Mouse (Mus musculus): ENCODE results near the gene Zfp950. TPM values are rescaled to one million over a fixed set of nuclear protein-coding genes. Genes with fewer than 3 reads are reported as not detected.

Gene Zfp950
- polyA plus RNA-seq, 1 experiment from 2014 or later: 28.6 TPM

DNA sequence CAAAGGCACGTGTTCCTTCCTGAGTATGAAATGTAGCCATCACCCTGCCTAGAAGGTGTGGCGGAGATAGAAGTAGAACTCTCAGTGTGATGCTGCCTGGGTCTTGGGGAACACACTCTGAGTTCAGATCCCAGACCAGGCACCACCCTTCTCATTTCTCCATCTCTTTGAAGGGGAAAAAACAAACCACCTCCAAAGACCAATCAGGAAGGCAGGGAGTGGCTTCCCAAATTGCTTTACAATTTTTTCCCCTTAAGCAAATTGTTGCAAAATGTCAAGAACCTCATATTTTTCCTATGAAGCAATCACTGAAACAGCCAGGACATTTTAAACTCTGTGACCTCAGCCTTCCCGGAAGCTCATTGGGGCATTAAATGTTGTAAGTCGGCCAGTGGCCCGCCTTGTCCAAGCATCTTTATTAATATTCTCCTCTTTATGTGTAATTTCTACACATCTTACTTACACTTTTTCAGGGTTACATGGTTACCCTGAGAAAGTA, 60.3 kb downstream of the Zfp950 start:
- Histone ChIP-seq H3K4me2 (ENCODE audit: low read depth) (no peak overlapping the region), H3K27ac (ENCODE audit: low read depth, low read length) (no peak overlapping the region), H3K36me3 (ENCODE audit: control insufficient read depth, insufficient read depth, low read length) (no peaks in the 10 kb centered on the region), H3K4me3 (ENCODE audit: low read depth, low read length) (no peak overlapping the region), H3K9ac (ENCODE audit: low read length) (no peak overlapping the region), H3K4me1 (ENCODE audit: control insufficient read depth, insufficient read depth, low read length) (no peaks in the 10 kb centered on the region), H3K27me3 (ENCODE audit: control insufficient read depth, insufficient read depth, low read length) (no peaks in the 10 kb centered on the region), H3K9me3 (ENCODE audit: control insufficient read depth, low read length) (no peaks in the 10 kb centered on the region)
- ATAC-seq (ENCODE audit: insufficient read depth, low FRiP score, low TSS enrichment) (no peak), DNase-seq (ENCODE audit: low spot score) (no peak)
- WGBS: 92% methylated on average over 5 of the region's 5 CpGs

DNA sequence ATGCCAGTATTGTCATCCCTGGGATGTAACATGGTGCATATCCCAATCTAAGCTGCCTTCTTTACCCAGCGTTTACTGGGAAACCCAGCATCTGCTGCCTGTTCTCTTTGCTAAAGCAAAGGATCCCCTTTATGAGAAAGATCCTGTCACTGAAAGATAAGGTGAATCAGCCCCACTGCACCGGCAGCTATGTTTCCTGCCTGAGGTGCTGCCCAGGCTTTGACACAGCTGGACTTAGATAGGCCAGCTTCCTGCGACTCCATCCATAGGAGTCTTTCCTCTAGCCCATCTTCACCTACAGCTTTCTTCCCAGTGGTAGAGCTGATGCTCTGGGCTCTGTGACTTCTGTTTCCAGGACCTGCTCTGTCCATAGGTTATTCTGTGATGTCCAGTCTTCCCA, 62.0 kb downstream of the Zfp950 start:
- H3K9ac ChIP-seq (ENCODE audit: low read length): no peak overlapping the region
- no peaks in the 10 kb centered on the region for H3K9me3 ChIP-seq (ENCODE audit: control insufficient read depth, low read length)
- no peaks in the 10 kb centered on the region for H3K36me3 ChIP-seq (ENCODE audit: control insufficient read depth, insufficient read depth, low read length)
- H3K27me3 ChIP-seq (ENCODE audit: control insufficient read depth, insufficient read depth, low read length): no peaks in the 10 kb centered on the region
- H3K4me2 ChIP-seq (ENCODE audit: low read depth): no peak overlapping the region
- H3K4me3 ChIP-seq (ENCODE audit: low read depth, low read length): no peak overlapping the region
- no peak overlapping the region for H3K27ac ChIP-seq (ENCODE audit: low read depth, low read length)
- no peak for ATAC-seq (ENCODE audit: insufficient read depth, low FRiP score, low TSS enrichment)
- DNase-seq (ENCODE audit: low spot score): no peak
- H3K4me1 ChIP-seq (ENCODE audit: control insufficient read depth, insufficient read depth, low read length): no peaks in the 10 kb centered on the region
- WGBS: 92% methylated on average over 3 of the region's 3 CpGs

- H3K4me3 ChIP-seq (ENCODE audit: low read depth, low read length): no peak overlapping the region
- no peaks in the 10 kb centered on the region for H3K36me3 ChIP-seq (ENCODE audit: control insufficient read depth, insufficient read depth, low read length)
- no peak overlapping the region for H3K27ac ChIP-seq (ENCODE audit: low read depth, low read length)
- no peaks in the 10 kb centered on the region for H3K4me1 ChIP-seq (ENCODE audit: control insufficient read depth, insufficient read depth, low read length)
- 100% methylated on average over 1 of the region's 1 CpGs for WGBS
- H3K9ac ChIP-seq (ENCODE audit: low read length): no peak overlapping the region
- H3K27me3 ChIP-seq (ENCODE audit: control insufficient read depth, insufficient read depth, low read length): no peaks in the 10 kb centered on the region
- H3K4me2 ChIP-seq (ENCODE audit: low read depth): no peak overlapping the region
- no peaks in the 10 kb centered on the region for H3K9me3 ChIP-seq (ENCODE audit: control insufficient read depth, low read length)
- DNase-seq (ENCODE audit: low spot score): no peak
- no peak for ATAC-seq (ENCODE audit: insufficient read depth, low FRiP score, low TSS enrichment)
Observed at GRCm38 (mm10) chr19:61065011-61065410, 75.6 kb downstream of the Zfp950 start.

GRCm38 (mm10) chr19:61064386-61064785, 76.3 kb downstream of the Zfp950 start:
- ATAC-seq (ENCODE audit: insufficient read depth, low FRiP score, low TSS enrichment): no peak
- Histone ChIP-seq H3K27ac (ENCODE audit: low read depth, low read length) (no peak overlapping the region), H3K36me3 (ENCODE audit: control insufficient read depth, insufficient read depth, low read length) (no peaks in the 10 kb centered on the region), H3K9me3 (ENCODE audit: control insufficient read depth, low read length) (no peaks in the 10 kb centered on the region), H3K4me3 (ENCODE audit: low read depth, low read length) (no peak overlapping the region), H3K4me1 (ENCODE audit: control insufficient read depth, insufficient read depth, low read length) (no peaks in the 10 kb centered on the region), H3K4me2 (ENCODE audit: low read depth) (no peak overlapping the region), H3K9ac (ENCODE audit: low read length) (no peak overlapping the region), H3K27me3 (ENCODE audit: control insufficient read depth, insufficient read depth, low read length) (no peaks in the 10 kb centered on the region)
- 100% methylated on average over 3 of the region's 3 CpGs for WGBS
- DNase-seq (ENCODE audit: low spot score): no peak

- no peak for DNase-seq (ENCODE audit: low spot score)
- H3K4me1 ChIP-seq (ENCODE audit: control insufficient read depth, insufficient read depth, low read length): no peaks in the 10 kb centered on the region
- WGBS: 28% methylated on average over 3 of the region's 3 CpGs
Observed at GRCm38 (mm10) chr19:61057581-61057980, 83.1 kb downstream of the Zfp950 start.

DNA sequence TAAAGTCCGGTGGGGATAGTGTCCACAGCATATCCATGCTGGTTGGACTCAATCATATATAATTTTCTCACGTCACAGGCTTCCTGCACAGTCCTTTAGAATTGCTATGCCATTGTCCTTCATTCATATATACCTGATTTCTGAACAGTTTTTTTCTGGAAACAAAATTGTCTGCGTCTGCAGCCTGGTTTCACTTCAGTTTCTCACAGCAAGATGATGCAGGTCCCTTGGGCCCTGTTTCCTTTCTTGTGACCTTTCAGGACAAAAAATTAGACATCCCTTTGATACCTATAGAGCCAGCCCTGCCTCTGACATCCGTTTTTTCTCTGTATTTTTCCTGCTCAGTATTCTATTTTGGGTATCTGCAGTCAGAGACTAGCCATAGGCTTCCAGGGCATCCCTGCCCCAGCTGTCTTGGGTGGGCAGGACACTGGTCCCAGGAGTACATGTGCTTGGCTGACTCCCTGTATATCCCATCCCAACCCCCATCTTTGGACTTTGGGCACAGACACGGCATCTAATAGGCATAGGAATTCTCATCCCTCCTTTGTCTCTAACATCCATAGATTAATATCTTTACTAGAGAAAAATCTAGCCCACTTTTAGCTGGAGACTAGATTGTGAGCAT, 83.7 kb downstream of the Zfp950 start:
- H3K4me1 ChIP-seq (ENCODE audit: control insufficient read depth, insufficient read depth, low read length): no peaks in the 10 kb centered on the region
- no peak overlapping the region for H3K9ac ChIP-seq (ENCODE audit: low read length)
- ATAC-seq (ENCODE audit: insufficient read depth, low FRiP score, low TSS enrichment) (no peak), DNase-seq (ENCODE audit: low spot score) (no peak)
- no peaks in the 10 kb centered on the region for H3K9me3 ChIP-seq (ENCODE audit: control insufficient read depth, low read length)
- H3K36me3 ChIP-seq (ENCODE audit: control insufficient read depth, insufficient read depth, low read length): no peaks in the 10 kb centered on the region
- H3K27me3 ChIP-seq (ENCODE audit: control insufficient read depth, insufficient read depth, low read length): no peaks in the 10 kb centered on the region
- H3K4me3 ChIP-seq (ENCODE audit: low read depth, low read length): no peak overlapping the region
- no peak overlapping the region for H3K27ac ChIP-seq (ENCODE audit: low read depth, low read length)
- WGBS: 71% methylated on average over 5 of the region's 5 CpGs
- H3K4me2 ChIP-seq (ENCODE audit: low read depth): no peak overlapping the region

More at GRCm38 (mm10) chr19:61057581-61057980, 83.1 kb downstream of the Zfp950 start:
- Histone ChIP-seq H3K4me3 (ENCODE audit: low read depth, low read length) (no peak overlapping the region), H3K4me2 (ENCODE audit: low read depth) (no peak overlapping the region), H3K9ac (ENCODE audit: low read length) (no peak overlapping the region), H3K27me3 (ENCODE audit: control insufficient read depth, insufficient read depth, low read length) (no peaks in the 10 kb centered on the region), H3K27ac (ENCODE audit: low read depth, low read length) (no peak overlapping the region), H3K36me3 (ENCODE audit: control insufficient read depth, insufficient read depth, low read length) (no peaks in the 10 kb centered on the region), H3K9me3 (ENCODE audit: control insufficient read depth, low read length) (no peaks in the 10 kb centered on the region)
- ATAC-seq (ENCODE audit: insufficient read depth, low FRiP score, low TSS enrichment): no peak

GRCm38 (mm10) chr19:61052786-61053185, 87.9 kb downstream of the Zfp950 start:
- H3K4me2 ChIP-seq (ENCODE audit: low read depth): no peak overlapping the region
- no peak overlapping the region for H3K27ac ChIP-seq (ENCODE audit: low read depth, low read length)
- H3K9ac ChIP-seq (ENCODE audit: low read length): no peak overlapping the region
- no peak for DNase-seq (ENCODE audit: low spot score)
- H3K36me3 ChIP-seq (ENCODE audit: control insufficient read depth, insufficient read depth, low read length): no peaks in the 10 kb centered on the region
- ATAC-seq (ENCODE audit: insufficient read depth, low FRiP score, low TSS enrichment): no peak
- no peaks in the 10 kb centered on the region for H3K4me1 ChIP-seq (ENCODE audit: control insufficient read depth, insufficient read depth, low read length)
- no peaks in the 10 kb centered on the region for H3K9me3 ChIP-seq (ENCODE audit: control insufficient read depth, low read length)
- H3K27me3 ChIP-seq (ENCODE audit: control insufficient read depth, insufficient read depth, low read length): no peaks in the 10 kb centered on the region
- no peak overlapping the region for H3K4me3 ChIP-seq (ENCODE audit: low read depth, low read length)

DNA sequence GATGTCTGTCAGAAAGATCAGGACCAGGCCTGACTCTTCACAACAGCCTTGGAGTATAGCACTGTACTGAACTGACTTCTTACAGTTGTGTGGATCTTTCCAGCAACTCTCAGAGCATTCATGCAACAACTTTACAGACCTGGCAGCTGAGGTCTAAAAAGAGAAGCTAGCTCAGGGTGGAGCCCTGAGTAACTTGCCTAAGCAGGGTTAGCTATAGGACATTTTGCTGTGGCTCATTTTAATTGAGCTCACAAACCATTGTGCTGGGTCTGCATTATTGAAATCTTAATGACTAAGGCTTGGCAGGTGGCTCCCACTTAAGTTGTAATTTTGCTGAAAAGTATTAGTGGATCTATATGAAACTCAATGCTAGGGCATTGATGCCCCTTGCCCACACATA, 88.6 kb downstream of the Zfp950 start:
- no peak overlapping the region for H3K9ac ChIP-seq (ENCODE audit: low read length)
- H3K4me2 ChIP-seq (ENCODE audit: low read depth): no peak overlapping the region
- no peak overlapping the region for H3K27ac ChIP-seq (ENCODE audit: low read depth, low read length)
- H3K4me1 ChIP-seq (ENCODE audit: control insufficient read depth, insufficient read depth, low read length): no peaks in the 10 kb centered on the region
- no peak overlapping the region for H3K4me3 ChIP-seq (ENCODE audit: low read depth, low read length)
- no peaks in the 10 kb centered on the region for H3K27me3 ChIP-seq (ENCODE audit: control insufficient read depth, insufficient read depth, low read length)
- H3K9me3 ChIP-seq (ENCODE audit: control insufficient read depth, low read length): no peaks in the 10 kb centered on the region
- ATAC-seq (ENCODE audit: insufficient read depth, low FRiP score, low TSS enrichment) (no peak), DNase-seq (ENCODE audit: low spot score) (no peak)
- no peaks in the 10 kb centered on the region for H3K36me3 ChIP-seq (ENCODE audit: control insufficient read depth, insufficient read depth, low read length)

GRCm38 (mm10) chr19:61051151-61051550, 89.5 kb downstream of the Zfp950 start:
- no peak overlapping the region for H3K4me2 ChIP-seq (ENCODE audit: low read depth)
- no peak overlapping the region for H3K4me3 ChIP-seq (ENCODE audit: low read depth, low read length)
- no peak overlapping the region for H3K27ac ChIP-seq (ENCODE audit: low read depth, low read length)
- ATAC-seq (ENCODE audit: insufficient read depth, low FRiP score, low TSS enrichment) (no peak), DNase-seq (ENCODE audit: low spot score) (no peak)
- H3K36me3 ChIP-seq (ENCODE audit: control insufficient read depth, insufficient read depth, low read length): no peaks in the 10 kb centered on the region
- H3K27me3 ChIP-seq (ENCODE audit: control insufficient read depth, insufficient read depth, low read length): no peaks in the 10 kb centered on the region
- H3K9ac ChIP-seq (ENCODE audit: low read length): no peak overlapping the region
- no peaks in the 10 kb centered on the region for H3K4me1 ChIP-seq (ENCODE audit: control insufficient read depth, insufficient read depth, low read length)
- WGBS: 96% methylated on average over 1 of the region's 1 CpGs
- no peaks in the 10 kb centered on the region for H3K9me3 ChIP-seq (ENCODE audit: control insufficient read depth, low read length)
